21 mouse cellular contexts compared by ENCODE assay signal in the genomic region with DNA sequence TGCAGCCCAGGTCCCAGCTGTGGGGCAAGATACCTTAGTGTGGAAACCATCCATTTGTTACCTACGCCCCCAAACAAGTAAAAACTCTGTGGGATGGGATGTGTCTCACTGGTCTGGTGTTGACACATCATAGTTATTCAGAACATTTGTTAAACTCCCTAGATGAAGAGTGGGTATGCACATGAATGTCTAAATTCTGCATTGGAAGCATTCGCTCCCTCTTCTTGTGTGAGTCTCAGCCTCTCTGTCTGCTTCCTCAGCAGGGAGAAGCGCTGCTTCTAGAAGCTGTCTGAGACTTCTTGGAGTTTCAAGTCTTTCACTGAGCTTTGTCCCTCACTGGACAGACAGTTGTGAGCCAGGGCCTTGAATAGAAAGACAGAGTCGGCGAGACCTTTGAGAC.
"Had no signal": no experiment of that assay in that cellular context is flagged by ENCODE, and none has a peak within 500 bp of the region (broad histone marks: within the 10 kb centered on the region; RNA-seq: fewer than 3 reads in every experiment).

No protein-coding gene starts in this region.

- H3K27ac ChIP-seq: limb, embryonic 10.5 days; limb, embryonic 12.5 days; limb, embryonic 13.5 days; limb, embryonic 15.5 days; liver, embryonic 12.5 days; liver, embryonic 13.5 days; liver, embryonic 14.5 days; liver, embryonic 15.5 days; lung, embryonic 15.5 days; macrophage; midbrain, embryonic 10.5 days; midbrain, embryonic 12.5 days; midbrain, embryonic 13.5 days; midbrain, embryonic 15.5 days had no signal

- H3K4me3 ChIP-seq: limb, embryonic 10.5 days; limb, embryonic 12.5 days; limb, embryonic 13.5 days; limb, embryonic 15.5 days; liver, embryonic 12.5 days; liver, embryonic 13.5 days; liver, embryonic 15.5 days; lung, embryonic 15.5 days; megakaryocyte, embryonic 14.5 days; midbrain, embryonic 10.5 days; midbrain, embryonic 12.5 days; midbrain, embryonic 13.5 days; midbrain, embryonic 15.5 days; myocyte had no signal

- ATAC-seq: liver, embryonic 12.5 days; liver, postnatal 0 days; lung, postnatal 0 days; midbrain, embryonic 16.5 days had no signal

- DNase-seq: lung, adult 18-20 months; lung, adult 2 months had no signal
